Mouse (Mus musculus) lung, embryonic 16.5 days (tissue): Measurements from ENCODE around the gene Mansc1. TPM values are rescaled to one million over a fixed set of nuclear protein-coding genes. Genes with fewer than 3 reads are reported as not detected.

ENCODE experiments used
- ATAC-seq: fragments of 200-750 bp; cut with Nextera tagmentation; 2 replicates; pipeline ENCODE4 v1.8.0; 2017; ENCODE audit warnings: low read depth, mild to moderate bottlenecking, moderate library complexity
- H3K27ac ChIP-seq: fragments of 300-500 bp; sonication (generic); 2 replicates; pipeline ENCODE4 v1.5.1; 2014; ENCODE audit warnings: mild to moderate bottlenecking, control low read depth, low read length
- H3K27me3 ChIP-seq: fragments of 300-500 bp; sonication (generic); 2 replicates; pipeline ENCODE4 v1.6.1; 2014; ENCODE audit warnings: low read depth, low read length, mixed read lengths; ENCODE audit not compliant: control insufficient read depth, insufficient read depth
- H3K36me3 ChIP-seq: fragments of 300-500 bp; sonication (generic); 2 replicates; pipeline ENCODE4 v1.6.1; 2014; ENCODE audit warnings: low read length; ENCODE audit not compliant: control insufficient read depth, insufficient read depth
- H3K4me1 ChIP-seq: fragments of 300-500 bp; sonication (generic); replicated peaks from 2 replicates; pipeline ENCODE4 v1.6.1; 2014; ENCODE audit warnings: low read length, mixed read lengths; ENCODE audit not compliant: control insufficient read depth, insufficient read depth
- H3K4me2 ChIP-seq: fragments of 300-500 bp; sonication (generic); 2 replicates; pipeline ENCODE4 v1.6.1; 2014; ENCODE audit warnings: low read depth, low read length, control low read depth
- H3K4me3 ChIP-seq: fragments of 300-500 bp; sonication (generic); 2 replicates; pipeline ENCODE4 v1.5.1; 2014; ENCODE audit warnings: mild to moderate bottlenecking, low read length, control low read depth
- H3K9ac ChIP-seq: fragments of 300-500 bp; sonication (generic); 2 replicates; pipeline ENCODE4 v1.6.1; 2014; ENCODE audit warnings: low read length, control low read depth
- H3K9me3 ChIP-seq: fragments of 300-500 bp; sonication (generic); 2 replicates; pipeline ENCODE4 v1.6.1; 2016; ENCODE audit warnings: low read length; ENCODE audit not compliant: control insufficient read depth
- WGBS: fragments of 180-500 bp; shearing (Covaris S2); extraction: QIAGEN DNeasy Blood & Tissue Kit; methylation state at CpG from one replicate; pipeline ENCODE4 v1.1.7; 2014; 5-methylcytosine and 5-hydroxymethylcytosine counted together
- polyA plus RNA-seq: library from polyadenylated mRNA; unstranded; fragments of >200 nt; fragmentation: Nextera tagmentation; extraction: Ambion mirVana; gene quantifications from 2 replicates; pipeline ENCODE4 v1.2.1, GENCODE M21; 2015

The Mansc1 gene
- polyA plus RNA-seq, 1 experiment from 2014 or later, result 9.8 TPM

- Histone ChIP-seq H3K27ac (peak within 1 kb of the TSS; percentile 97), H3K36me3 (no peaks in the 10 kb centered on the region), H3K27me3 (no peaks in the 10 kb centered on the region), H3K9ac (peak within 1 kb of the TSS; percentile 99), H3K4me1 (peaks cover 6% of the 10 kb centered on the region), H3K4me3 (peak within 1 kb of the TSS; percentile 75), H3K4me2 (peak within 1 kb of the TSS; percentile 80), H3K9me3 (no peaks in the 10 kb centered on the region)
- peak; percentile 95 for ATAC-seq
- WGBS, result under 1% methylated on average over 70 of the region's 99 CpGs
These were observed 65.3 kb downstream of the Mansc1 start, which contains the start of gene Lrp6 for GRCm38 (mm10) chr6:134566818-134567485. TSS of gene Lrp6 (minus strand) at chr6:134566965.

DNA sequence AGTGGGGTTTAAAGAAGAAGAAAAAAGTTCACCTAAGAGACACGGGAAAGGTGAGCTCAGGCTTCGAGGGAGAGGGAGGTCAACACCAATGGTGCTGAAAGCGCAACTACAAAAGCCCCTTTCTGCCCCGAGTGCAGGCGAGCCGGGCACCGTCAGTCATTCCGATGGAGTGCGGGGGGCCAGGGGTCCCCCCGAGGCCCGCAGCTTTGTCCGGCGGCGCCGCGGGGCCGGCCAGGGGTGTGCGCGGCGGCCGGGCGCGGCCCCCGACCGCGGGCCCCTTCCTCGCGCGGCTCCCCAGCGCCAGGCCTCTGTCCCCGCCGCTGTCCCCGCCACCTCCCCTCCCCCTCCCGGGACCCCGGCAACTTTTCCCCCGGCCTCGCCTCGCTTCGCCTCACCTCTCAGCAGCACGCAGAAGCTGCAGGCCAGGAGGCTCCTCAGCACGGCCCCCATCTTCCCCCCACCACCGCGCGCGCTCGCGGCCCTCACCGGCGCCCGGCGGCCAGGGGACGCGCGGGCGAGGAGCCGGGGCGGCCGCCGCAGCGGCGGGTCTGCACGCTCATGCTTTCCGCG is 66.0 kb downstream of the Mansc1 start:
- ATAC-seq, result no peak; the same call in 1 of the 2 replicates
- 1% methylated on average over 27 of the region's 64 CpGs for WGBS
- peaks cover 6% of the 10 kb centered on the region for H3K4me1 ChIP-seq

DNA sequence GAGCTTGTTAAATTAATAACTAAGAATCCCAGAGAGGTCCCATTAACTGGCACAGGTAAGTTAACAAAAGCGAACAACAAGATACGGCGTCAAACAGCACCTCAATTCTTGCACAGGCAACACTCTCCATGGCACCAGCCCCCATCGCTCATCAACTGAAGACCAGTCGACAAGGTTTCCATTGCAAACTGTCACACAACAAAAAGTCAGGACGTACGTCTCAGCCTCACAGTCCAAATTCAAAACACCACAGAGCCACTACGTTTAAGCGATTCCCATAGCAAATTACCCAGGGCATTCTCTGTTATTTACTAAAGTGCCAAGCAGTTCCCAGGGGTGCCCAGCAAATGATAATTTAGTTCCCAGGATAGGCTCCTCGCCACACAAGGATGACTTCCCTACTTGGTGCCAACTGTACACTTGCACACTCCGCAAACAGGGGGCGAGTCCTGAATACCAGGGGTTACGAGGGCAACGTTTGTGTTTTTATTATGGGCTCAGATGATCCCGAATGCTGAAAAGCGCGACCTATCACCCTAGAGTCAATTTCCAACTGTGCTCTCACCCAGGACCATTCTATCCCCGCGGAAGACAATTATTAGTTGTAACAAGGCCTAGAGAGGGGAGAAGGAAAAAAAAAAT is 66.6 kb downstream of the Mansc1 start:
- Histone ChIP-seq H3K36me3 (no peaks in the 10 kb centered on the region), H3K27me3 (no peaks in the 10 kb centered on the region), H3K4me1 (peaks cover 6% of the 10 kb centered on the region), H3K27ac (peak overlapping the region; percentile 97), H3K4me2 (peak overlapping the region; percentile 80), H3K9ac (peak overlapping the region; percentile 99), H3K9me3 (no peaks in the 10 kb centered on the region), H3K4me3 (peak overlapping the region; percentile 75)
- ATAC-seq, result no peak
- WGBS, result under 1% methylated on average over 19 of the region's 19 CpGs

More for the DNA sequence above, 66.0 kb downstream of the Mansc1 start:
- Histone ChIP-seq H3K9me3 (no peaks in the 10 kb centered on the region), H3K4me3 (peak overlapping the region; percentile 75), H3K9ac (peak overlapping the region; percentile 99), H3K4me2 (peak overlapping the region; percentile 80), H3K27me3 (no peaks in the 10 kb centered on the region), H3K27ac (peak overlapping the region; percentile 97), H3K36me3 (no peaks in the 10 kb centered on the region)

- Histone ChIP-seq H3K9ac (no peak overlapping the region), H3K4me1 (peaks cover 12% of the 10 kb centered on the region), H3K4me3 (no peak overlapping the region), H3K27ac (no peak overlapping the region), H3K9me3 (no peaks in the 10 kb centered on the region), H3K27me3 (no peaks in the 10 kb centered on the region), H3K4me2 (peak overlapping the region; percentile 80), H3K36me3 (no peaks in the 10 kb centered on the region)
- WGBS, result 48% methylated on average over 2 of the region's 2 CpGs
- no peak for ATAC-seq
These were observed 67.7 kb downstream of the Mansc1 start for GRCm38 (mm10) chr6:134564539-134564938.

- no peak for ATAC-seq
- Histone ChIP-seq H3K9ac (no peak overlapping the region), H3K4me3 (no peak overlapping the region), H3K4me1 (peaks cover 35% of the 10 kb centered on the region), H3K27ac (no peak overlapping the region), H3K4me2 (no peak overlapping the region), H3K27me3 (no peaks in the 10 kb centered on the region), H3K36me3 (no peaks in the 10 kb centered on the region), H3K9me3 (no peaks in the 10 kb centered on the region)
- WGBS, result 63% methylated on average over 3 of the region's 3 CpGs
These were observed 72.7 kb downstream of the Mansc1 start for GRCm38 (mm10) chr6:134559635-134560034.

Other genes starting within 250 kb of the Mansc1 start
- gene Bcl2l14, start 236.2 kb downstream of the Mansc1 start, polyA plus RNA-seq, result 5.0 and 5.4 TPM in 2 replicates
- 22.4 and 22.7 TPM in 2 replicates for gene Lrp6, start 65.5 kb downstream of the Mansc1 start, polyA plus RNA-seq
- gene Borcs5, start 7.0 kb upstream of the Mansc1 start, polyA plus RNA-seq, result 13.9 and 16.1 TPM in 2 replicates
- 9.7 and 10.9 TPM in 2 replicates for gene Dusp16, start 160.1 kb upstream of the Mansc1 start, polyA plus RNA-seq
- gene Crebl2, start 197.7 kb upstream of the Mansc1 start, polyA plus RNA-seq, result 3.0 and 3.5 TPM in 2 replicates